Comparison of ENCODE assay signal across 8 mouse cellular contexts in genomic region chr14:57684579-57684978, GRCm38 (mm10). TPM values are rescaled to one million over a fixed set of nuclear protein-coding genes. Genes with fewer than 3 reads are reported as not detected.
DNase-seq lines count a peak whose midpoint lies in the region; ATAC-seq and TF ChIP-seq lines count a peak whose summit lies in the region.

No protein-coding gene starts in this region.

- peak; percentile 67 for DNase-seq in forebrain, embryonic 11.5 days (ENCODE audit: low spot score)
- no peak for DNase-seq in testis, postnatal 14 days (ENCODE audit: low spot score)
- peak; percentile 42 for DNase-seq in liver, embryonic 13.5 days
- DNase-seq in right cerebral cortex, postnatal 4 days = peak; percentile 72

- H3K4me3 ChIP-seq in forebrain, embryonic 11.5 days (ENCODE audit: low read depth, low read length) = no peak overlapping the region
- no peak overlapping the region for H3K4me3 ChIP-seq in forebrain, embryonic 13.5 days
- no peak overlapping the region for H3K4me3 ChIP-seq in testis, adult 2 months (ENCODE audit: control insufficient read depth, low read depth, low read length)
- H3K4me3 ChIP-seq in cortical plate, adult 2 months (ENCODE audit: insufficient read depth, low read length) = no peak overlapping the region
- no peak overlapping the region for H3K4me3 ChIP-seq in hindbrain, embryonic 15.5 days
- H3K4me3 ChIP-seq in liver, embryonic 13.5 days (replicated peaks) = no peak overlapping the region

- no peaks in the 10 kb centered on the region for H3K27me3 ChIP-seq in forebrain, embryonic 11.5 days (ENCODE audit: control insufficient read depth, insufficient read depth, low read length)
- no peaks in the 10 kb centered on the region for H3K27me3 ChIP-seq in forebrain, embryonic 13.5 days
- no peaks in the 10 kb centered on the region for H3K27me3 ChIP-seq in testis, adult 2 months (ENCODE audit: control insufficient read depth, insufficient read depth, low read length)
- no peaks in the 10 kb centered on the region for H3K27me3 ChIP-seq in hindbrain, embryonic 15.5 days
- H3K27me3 ChIP-seq in liver, embryonic 13.5 days = no peaks in the 10 kb centered on the region

- no peak overlapping the region for H3K9ac ChIP-seq in forebrain, embryonic 11.5 days (ENCODE audit: low read length)
- no peak overlapping the region for H3K9ac ChIP-seq in forebrain, embryonic 13.5 days
- no peak overlapping the region for H3K9ac ChIP-seq in hindbrain, embryonic 15.5 days
- H3K9ac ChIP-seq in liver, embryonic 13.5 days = no peak overlapping the region

- no peak for ATAC-seq in forebrain, embryonic 11.5 days (replicated peaks; ENCODE audit: low FRiP score)
- no peak for ATAC-seq in forebrain, embryonic 13.5 days
- ATAC-seq in hindbrain, embryonic 15.5 days (ENCODE audit: low FRiP score, low read depth) = peak; percentile 59; the same call in 1 of the 2 replicates
- peak; percentile 55; the same call in 1 of the 2 replicates for ATAC-seq in liver, embryonic 13.5 days (ENCODE audit: low read depth)

- no peaks in the 10 kb centered on the region for H3K9me3 ChIP-seq in forebrain, embryonic 11.5 days (ENCODE audit: control insufficient read depth, low read length)
- H3K9me3 ChIP-seq in forebrain, embryonic 13.5 days (replicated peaks) = no peaks in the 10 kb centered on the region
- H3K9me3 ChIP-seq in hindbrain, embryonic 15.5 days = no peaks in the 10 kb centered on the region
- no peaks in the 10 kb centered on the region for H3K9me3 ChIP-seq in liver, embryonic 13.5 days (replicated peaks)

- no peaks in the 10 kb centered on the region for H3K4me1 ChIP-seq in forebrain, embryonic 11.5 days (replicated peaks; ENCODE audit: control insufficient read depth, insufficient read depth, low read length)
- H3K4me1 ChIP-seq in forebrain, embryonic 13.5 days = no peaks in the 10 kb centered on the region
- no peaks in the 10 kb centered on the region for H3K4me1 ChIP-seq in testis, adult 2 months (ENCODE audit: control insufficient read depth, insufficient read depth, low read length)
- no peaks in the 10 kb centered on the region for H3K4me1 ChIP-seq in cortical plate, adult 2 months (ENCODE audit: control insufficient read depth, insufficient read depth, low read length)
- no peaks in the 10 kb centered on the region; the same call in 1 of the 2 replicates for H3K4me1 ChIP-seq in hindbrain, embryonic 15.5 days (replicated peaks)
- H3K4me1 ChIP-seq in liver, embryonic 13.5 days (replicated peaks) = 0 out of 2 replicates have a peak, but pooled peaks cover 5% of the 10 kb centered on the region

- no peaks in the 10 kb centered on the region; the same call in 1 of the 2 replicates for H3K36me3 ChIP-seq in forebrain, embryonic 11.5 days (ENCODE audit: control insufficient read depth, insufficient read depth, low read length)
- H3K36me3 ChIP-seq in forebrain, embryonic 13.5 days (ENCODE audit: poor library complexity, severe bottlenecking) = peaks cover 6% of the 10 kb centered on the region; the same call in 1 of the 2 replicates
- H3K36me3 ChIP-seq in testis, adult 2 months (ENCODE audit: control insufficient read depth, insufficient read depth, low read length) = no peaks in the 10 kb centered on the region
- H3K36me3 ChIP-seq in hindbrain, embryonic 15.5 days = no peaks in the 10 kb centered on the region
- no peaks in the 10 kb centered on the region for H3K36me3 ChIP-seq in liver, embryonic 13.5 days

- TF ChIP-seq CTCF in testis, adult 2 months (IDR thresholded peaks at IDR 0.05; ENCODE audit: control insufficient read depth, insufficient read depth, insufficient replicate concordance, low read depth, low read length) = peak; percentile 54; the same call in 1 of the 2 replicates
- peak; percentile 72 for TF ChIP-seq CTCF in cortical plate, adult 2 months (IDR thresholded peaks at IDR 0.05; ENCODE audit: extremely low read depth, insufficient read depth, low read length)

- 13% methylated on average over 1 of the region's 1 CpGs for WGBS in forebrain, embryonic 11.5 days
- 3% methylated on average over 1 of the region's 1 CpGs for WGBS in forebrain, embryonic 13.5 days
- WGBS in hindbrain, embryonic 15.5 days = 3% methylated on average over 1 of the region's 1 CpGs
- WGBS in liver, embryonic 13.5 days (ENCODE audit: insufficient replicate concordance) = 0% methylated on average over 1 of the region's 1 CpGs

- no peak overlapping the region for H3K4me2 ChIP-seq in forebrain, embryonic 11.5 days (ENCODE audit: low read depth, low read length, severe bottlenecking)
- no peak overlapping the region for H3K4me2 ChIP-seq in forebrain, embryonic 13.5 days
- no peak overlapping the region for H3K4me2 ChIP-seq in hindbrain, embryonic 15.5 days
- H3K4me2 ChIP-seq in liver, embryonic 13.5 days = no peak overlapping the region

- no peak for TF ChIP-seq POLR2A in testis, adult 2 months (IDR thresholded peaks at IDR 0.05; ENCODE audit: control insufficient read depth, low read depth, low read length)
- TF ChIP-seq POLR2A in cortical plate, adult 2 months (IDR thresholded peaks at IDR 0.05; ENCODE audit: extremely low read depth, insufficient read depth, low read length) = no peak

- no peak overlapping the region for H3K27ac ChIP-seq in forebrain, embryonic 11.5 days (ENCODE audit: low read depth, low read length)
- H3K27ac ChIP-seq in forebrain, embryonic 13.5 days = no peak overlapping the region
- no peak overlapping the region for H3K27ac ChIP-seq in testis, adult 2 months (ENCODE audit: control insufficient read depth, insufficient read depth, low read depth, low read length)
- H3K27ac ChIP-seq in cortical plate, adult 2 months (ENCODE audit: insufficient read depth, low read length) = no peak overlapping the region
- no peak overlapping the region for H3K27ac ChIP-seq in hindbrain, embryonic 15.5 days (replicated peaks)
- no peak overlapping the region for H3K27ac ChIP-seq in liver, embryonic 13.5 days

RNA-seq across cellular contexts. Expression of gene Xpo4, which starts 19.3 kb away (rescaled TPM):
- polyA plus RNA-seq in forebrain, embryonic 11.5 days (2014; fragmentation: Nextera tagmentation; extraction: Ambion mirVana) = 35.6 and 39.1 TPM in 2 replicates
- polyA plus RNA-seq in forebrain, embryonic 13.5 days (2015; fragmentation: Nextera tagmentation; extraction: Ambion mirVana) = 19.3 and 21.8 TPM in 2 replicates
- polyA plus RNA-seq in testis, adult 2 months (2012; rRNA removed) = 12.2 and 14.5 TPM in 2 replicates
- 6.7 and 7.1 TPM in 2 replicates for polyA plus RNA-seq in cortical plate, adult 2 months (2012; rRNA removed)
- polyA plus RNA-seq in hindbrain, embryonic 15.5 days (2015; fragmentation: Nextera tagmentation; extraction: Ambion mirVana) = 11.6 and 12.3 TPM in 2 replicates
- polyA plus RNA-seq in liver, embryonic 13.5 days (2015; fragmentation: Nextera tagmentation; extraction: Ambion mirVana) = 17.5 and 19.3 TPM in 2 replicates

Comparison
In these comparisons a context has a peak if more than half of its experiments do, and no peak if none do; other contexts are left out.
1. ATAC-seq: peak in hindbrain, embryonic 15.5 days (single experiment) and liver, embryonic 13.5 days (single experiment); none in forebrain, embryonic 11.5 days (single experiment) and forebrain, embryonic 13.5 days (single experiment).